Mouse (Mus musculus): ENCODE data around the gene Hepacam2.

DNA sequence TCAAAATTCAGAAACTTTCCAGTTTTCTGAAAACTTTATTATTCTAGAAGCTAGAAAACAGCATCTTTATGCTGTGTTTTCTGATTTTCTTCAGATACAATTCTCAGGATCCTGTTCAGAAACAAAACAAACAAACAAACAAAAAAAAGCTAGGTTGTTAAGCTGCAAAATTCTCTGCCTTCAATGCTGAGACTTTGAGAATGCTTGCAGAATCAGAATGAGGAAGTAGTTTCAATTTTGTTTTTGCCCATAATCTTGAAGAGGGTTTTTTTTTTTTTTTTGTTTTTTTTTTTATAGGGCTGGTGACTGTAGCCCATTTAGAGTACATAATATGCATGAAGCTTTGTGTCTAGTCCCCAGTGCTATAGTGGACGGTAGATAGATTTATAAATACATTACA lies 71.1 kb downstream of the Hepacam2 start:
- TF ChIP-seq CTCF (IDR thresholded peaks at IDR 0.05; ENCODE audit: low read depth) (no peak), EP300 (optimal IDR thresholded peaks at IDR 0.05) (no peak)
